Mouse (Mus musculus) v-Abl transformed pro-B cells (cell line): ENCODE data around the gene Thrb.

Experiments
- in situ Hi-C, 2 experiments: fragments of 400-800 bp; cut with MboI; formaldehyde crosslinking; loops; one replicate each; pipeline ENCODE4 v1.15.1; 2025; ENCODE audit not compliant: unreplicated experiment in 2 of 2

Thrb gene

DNA sequence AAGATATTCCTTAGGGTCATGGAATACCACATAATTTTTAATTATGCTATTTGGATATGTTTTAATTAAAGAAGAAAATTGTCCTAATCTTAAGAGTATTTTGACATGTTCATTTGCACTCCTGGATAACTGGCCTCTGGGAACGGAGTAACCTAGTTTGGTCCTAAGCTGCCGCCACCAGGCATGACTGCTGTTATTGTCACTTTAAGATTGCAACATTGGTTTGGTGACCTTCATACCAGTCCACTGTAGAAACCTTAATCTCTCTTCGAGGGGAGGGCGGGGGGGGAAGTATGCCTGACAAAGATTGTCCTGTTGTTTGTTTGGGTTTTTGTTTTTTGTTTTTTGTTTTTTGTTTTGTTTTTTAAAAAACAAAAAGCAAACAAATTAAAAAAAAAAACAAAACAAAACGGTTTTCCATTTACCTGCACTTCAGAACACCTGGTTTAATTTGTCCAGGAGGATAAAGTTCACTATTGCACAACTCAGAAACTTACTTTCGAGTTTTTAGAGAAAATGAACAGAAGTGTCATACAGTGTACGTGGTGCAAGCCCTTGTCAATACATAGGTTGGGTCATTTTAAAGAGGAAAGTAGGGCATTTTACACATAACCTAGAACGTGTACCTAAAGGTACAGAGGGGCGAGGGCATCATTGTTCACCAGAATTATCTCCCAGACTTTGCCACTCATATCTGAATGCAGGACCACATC lies 38.0 kb downstream of the Thrb start:
- in situ Hi-C loops: no loop called here

DNA sequence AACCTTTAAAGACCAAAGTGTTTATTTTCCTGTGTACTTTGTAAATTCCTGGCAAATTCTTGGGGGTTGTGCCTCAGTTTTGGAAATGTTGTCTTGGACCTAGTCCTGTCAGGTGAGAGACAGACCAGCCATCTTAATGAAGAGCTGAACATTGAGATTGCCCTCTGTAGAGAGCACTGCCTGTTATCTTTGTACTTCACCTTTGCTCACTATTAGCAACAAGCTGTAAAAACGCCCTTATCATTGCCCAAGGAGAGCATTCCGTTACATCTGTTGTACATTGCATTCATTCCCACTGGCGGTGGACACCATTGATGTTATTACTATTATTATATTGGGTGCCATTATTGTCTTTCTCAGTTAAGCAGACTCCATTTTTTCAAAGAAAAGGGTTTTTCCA lies 40.2 kb downstream of the Thrb start:
- in situ Hi-C loops: no loop called here

DNA sequence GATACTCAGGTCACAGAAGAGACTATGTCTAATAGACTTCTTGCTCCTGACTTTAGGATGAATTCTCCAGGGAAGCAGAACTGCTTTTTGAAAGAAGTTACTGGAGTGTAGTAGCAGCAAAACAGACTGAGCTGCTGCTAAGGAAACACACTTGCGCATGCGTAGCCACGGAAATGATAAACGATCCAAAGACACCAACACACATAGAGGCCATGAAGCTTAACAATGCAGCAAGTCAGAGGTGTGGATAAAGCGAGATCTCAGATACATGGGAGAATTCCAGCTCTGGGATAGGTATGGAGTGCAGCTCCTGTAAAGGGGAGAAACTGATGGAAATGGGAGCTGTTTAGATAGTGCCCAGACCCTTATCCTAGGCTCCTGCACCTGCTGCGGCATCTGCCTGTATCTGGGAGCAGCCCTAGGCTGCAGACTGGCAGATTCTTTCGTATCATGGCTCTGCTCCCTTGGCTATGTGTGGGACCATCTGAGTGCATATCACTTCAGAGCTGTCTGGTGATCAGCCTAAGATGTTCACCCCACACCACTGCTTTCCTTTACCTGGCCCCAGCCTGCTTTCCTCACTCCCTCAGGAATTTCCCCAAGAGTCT lies 53.3 kb downstream of the Thrb start:
- in situ Hi-C loops: no loop called here

DNA sequence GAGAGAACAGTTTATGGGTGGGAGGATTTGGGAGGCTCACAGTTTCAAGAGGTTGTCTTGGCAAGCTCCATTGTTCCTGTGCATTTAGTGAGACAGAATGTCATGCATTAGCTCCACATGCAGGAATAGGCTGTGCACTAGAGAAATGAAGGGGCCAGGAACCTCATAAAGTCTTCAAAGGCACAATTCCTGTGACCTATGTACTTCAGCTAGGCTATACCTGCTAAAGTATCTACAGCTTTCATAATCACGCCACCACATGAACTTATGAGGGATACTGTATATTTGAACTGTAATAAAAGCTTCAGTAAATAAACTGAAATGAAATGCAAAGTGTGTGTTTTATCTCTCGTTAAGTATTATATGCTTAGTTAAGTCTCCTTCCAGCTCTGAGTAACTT lies 59.4 kb downstream of the Thrb start:
- in situ Hi-C loops: no loop called here

DNA sequence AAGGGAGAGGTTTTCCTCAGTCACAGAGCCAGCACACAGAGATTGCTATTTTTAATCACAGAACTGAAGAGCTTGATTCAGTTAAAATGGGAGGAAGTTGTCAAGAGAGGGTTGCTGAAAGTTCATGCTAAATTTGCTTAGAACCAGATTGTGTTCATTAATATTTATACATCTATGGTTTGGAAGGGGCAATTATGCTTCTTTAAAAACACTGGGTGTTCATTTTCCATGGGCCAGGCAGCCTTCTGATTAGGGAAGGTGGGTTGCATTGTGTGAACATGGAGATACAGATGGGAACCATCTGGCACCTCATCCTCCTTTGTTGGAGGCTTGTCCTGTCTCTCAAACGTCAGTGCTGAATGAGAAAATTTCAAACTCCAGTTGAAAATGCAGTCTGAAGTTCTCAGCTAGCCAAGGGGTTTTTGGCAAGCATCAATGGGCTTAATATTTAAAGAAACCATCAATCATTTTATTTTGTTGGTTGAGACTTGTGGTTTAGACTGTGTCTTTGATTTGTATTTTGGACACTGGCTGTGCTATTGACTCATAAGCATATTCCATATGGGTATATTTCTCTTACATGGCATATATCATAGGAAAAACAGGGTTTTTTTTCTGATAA lies 62.9 kb downstream of the Thrb start:
- in situ Hi-C loops: no loop called here

DNA sequence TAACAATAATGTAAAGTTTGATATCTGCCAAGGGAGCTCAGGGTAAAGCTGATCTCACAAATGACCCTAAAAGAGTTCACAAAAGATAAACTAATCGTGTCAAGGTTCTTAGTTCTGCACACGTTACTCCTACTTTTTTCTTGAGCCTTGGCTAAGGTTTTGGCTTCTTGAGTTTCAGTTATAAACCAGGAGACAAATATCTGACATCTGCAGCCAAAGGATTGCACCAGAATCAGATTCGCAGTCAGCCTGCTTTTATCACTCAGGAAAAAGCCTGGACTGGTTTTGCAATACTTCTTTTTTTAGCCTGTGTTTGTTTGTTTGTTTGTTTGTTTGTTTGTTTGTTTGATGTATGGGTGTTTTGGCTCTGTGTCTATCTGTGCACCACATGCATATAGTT lies 64.5 kb downstream of the Thrb start:
- in situ Hi-C loops: no loop called here

DNA sequence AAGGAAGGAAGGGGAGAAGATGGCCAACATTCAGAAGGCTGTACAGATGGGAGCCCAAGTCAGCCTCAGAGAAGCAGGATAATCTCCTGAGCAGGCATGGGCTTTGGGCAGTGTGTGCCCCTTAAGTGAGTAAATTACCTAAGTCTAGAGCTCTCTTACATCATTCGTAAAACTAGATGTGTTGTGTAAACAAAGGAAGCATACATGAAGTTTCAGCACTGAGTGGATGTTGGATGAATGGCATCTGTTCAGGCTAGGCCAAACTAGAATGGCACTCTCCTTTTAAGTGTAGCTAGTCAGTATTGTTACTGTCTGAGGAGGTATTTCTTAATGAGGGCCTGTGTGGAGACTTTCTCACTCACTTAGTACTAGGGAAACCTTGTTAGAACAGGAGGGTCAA lies 66.8 kb downstream of the Thrb start:
- in situ Hi-C loops: no loop called here

DNA sequence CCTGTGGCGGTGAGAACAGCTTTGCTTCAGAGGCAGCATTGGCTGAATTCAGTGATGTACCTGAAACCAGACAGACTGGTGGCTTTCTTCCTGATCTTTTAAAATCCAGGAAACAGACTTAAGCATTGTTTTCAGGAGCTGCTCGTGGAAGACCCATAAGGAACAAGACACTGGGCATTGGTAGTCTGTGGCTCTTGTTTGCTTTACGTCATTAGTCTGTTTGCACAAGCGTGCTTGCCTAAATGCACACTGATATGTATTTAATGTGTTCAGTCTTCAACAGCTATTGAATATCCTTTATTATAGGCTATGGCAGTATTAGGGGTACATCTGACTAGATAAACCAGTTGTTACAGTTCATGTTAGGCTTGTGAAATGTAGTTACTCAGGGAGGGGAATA lies 67.8 kb downstream of the Thrb start:
- in situ Hi-C loops: no loop called here

DNA sequence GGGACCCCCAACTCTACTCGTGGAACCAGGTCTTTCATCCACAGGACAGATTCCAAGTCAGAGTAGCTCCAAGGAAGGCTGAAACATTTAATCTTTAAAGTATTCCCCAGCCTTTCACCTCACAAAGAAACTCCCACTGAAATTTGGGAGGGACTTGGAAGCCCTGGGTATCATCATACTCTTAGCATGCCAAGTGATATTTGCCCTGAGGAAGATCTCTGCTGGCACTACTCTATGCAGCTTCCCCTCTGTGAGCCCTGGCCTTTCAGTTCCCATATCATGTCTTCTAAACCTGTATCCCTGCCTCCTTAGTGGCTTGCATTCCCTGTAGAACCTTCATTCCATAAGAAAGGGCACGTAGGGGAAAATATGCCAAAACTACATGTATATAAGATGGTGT lies 68.8 kb downstream of the Thrb start:
- in situ Hi-C loops: no loop called here

DNA sequence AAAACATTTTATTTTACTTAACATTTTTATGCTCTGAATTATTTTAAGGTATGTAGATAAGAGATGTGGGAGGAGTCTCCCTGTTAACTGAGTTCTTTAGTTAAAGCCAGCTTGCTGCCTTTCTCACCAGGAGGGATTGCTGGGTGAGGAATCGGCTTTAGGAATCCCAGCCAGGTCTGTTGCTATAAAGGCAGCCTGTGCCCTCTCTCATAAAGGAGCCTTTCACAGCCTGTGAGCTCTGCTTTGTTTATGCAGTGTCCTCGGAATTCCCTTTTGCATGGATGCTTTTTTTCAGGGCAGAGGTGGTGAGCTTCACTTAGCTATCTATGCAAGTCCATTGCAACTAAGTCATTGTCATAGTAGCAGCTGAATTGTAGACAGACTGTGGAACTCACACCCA lies 71.0 kb downstream of the Thrb start:
- in situ Hi-C loops: no loop called here

DNA sequence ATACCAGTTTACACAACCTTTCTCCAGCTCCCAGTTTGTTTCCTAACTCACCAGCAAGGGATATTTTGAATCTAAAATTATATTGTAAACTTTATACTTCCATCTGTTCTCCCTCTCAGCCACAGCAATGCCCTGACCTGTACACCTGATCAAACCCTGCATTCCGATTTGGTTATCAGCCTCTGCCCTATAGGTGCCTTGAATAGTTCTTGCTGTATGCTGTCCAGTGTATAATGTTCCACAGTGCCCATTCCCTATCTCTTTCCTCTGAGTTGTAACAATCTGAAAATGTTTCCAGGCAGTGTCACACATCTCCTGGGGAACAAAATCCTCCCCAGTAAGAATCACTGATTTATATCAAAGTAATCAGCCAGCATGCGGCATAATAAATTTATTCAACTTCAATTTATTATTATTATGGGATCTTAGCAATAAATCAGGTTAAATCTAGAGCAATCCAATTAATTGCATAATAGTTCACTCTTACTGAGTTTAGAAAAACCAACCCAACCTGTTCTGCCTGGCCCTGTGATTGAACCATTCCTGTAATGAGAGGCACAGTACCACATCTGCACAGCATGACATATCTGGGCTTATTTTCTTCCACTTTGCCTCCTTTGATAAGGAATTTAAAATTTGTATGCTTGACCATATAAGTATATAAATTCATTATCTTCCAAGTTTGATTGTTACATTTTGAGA lies 73.2 kb downstream of the Thrb start:
- in situ Hi-C loops: no loop called here

DNA sequence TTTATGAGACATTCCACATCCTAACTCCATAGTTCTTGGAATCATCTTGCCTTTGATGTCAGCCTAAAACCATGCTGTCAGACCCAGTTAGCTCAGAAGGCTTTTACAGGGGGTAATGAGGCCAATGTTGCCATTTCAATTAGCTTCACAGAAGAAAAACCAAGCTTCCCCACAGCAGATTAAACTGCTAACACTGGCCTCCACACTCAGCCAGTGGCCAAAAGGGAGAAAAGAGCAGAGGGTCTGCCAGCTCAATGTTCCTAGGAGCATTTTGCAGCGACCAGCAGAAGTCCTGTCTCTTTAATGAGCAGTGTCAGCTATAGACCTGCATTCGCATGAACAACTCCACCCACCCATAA lies 73.7 kb downstream of the Thrb start:
- in situ Hi-C loops: no loop called here

DNA sequence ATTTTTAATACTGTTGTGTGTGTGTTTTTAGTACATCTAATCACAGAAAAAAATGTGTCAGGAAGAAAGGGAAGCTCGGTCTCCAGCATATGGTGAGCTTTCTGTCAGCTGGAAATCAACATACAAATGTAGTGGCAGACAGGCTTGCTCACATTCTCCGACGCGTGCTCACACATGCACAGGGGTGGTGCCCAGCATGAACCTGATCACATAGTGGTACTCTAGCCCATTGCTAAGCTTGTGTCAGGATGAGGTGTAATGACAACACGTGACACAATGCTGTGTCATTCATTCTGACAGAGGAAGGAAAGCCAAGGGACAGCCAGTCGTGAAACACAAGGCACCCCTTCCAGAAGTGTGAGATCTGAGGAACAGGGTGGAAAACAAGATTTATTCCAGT lies 75.4 kb downstream of the Thrb start:
- in situ Hi-C loops: no loop called here

DNA sequence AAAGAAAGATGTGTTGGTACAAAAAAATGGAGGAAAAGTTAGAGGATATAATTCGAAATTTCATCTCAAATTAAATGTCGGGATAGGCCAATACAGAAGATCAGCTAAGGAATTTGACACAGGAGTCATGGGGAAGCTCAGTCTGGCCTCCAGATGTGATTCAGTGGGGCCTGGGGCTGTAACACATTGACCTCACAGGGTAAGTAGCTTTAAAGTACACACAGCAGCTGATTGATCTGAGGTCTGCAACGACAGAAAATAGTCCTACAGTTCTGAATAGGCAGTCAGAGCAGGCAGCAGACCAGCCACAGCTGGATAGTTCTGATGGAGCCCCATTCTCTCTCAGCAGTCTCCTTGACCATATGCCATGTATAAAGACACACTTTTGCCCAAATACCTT lies 80.8 kb downstream of the Thrb start:
- in situ Hi-C loops: no loop called here

DNA sequence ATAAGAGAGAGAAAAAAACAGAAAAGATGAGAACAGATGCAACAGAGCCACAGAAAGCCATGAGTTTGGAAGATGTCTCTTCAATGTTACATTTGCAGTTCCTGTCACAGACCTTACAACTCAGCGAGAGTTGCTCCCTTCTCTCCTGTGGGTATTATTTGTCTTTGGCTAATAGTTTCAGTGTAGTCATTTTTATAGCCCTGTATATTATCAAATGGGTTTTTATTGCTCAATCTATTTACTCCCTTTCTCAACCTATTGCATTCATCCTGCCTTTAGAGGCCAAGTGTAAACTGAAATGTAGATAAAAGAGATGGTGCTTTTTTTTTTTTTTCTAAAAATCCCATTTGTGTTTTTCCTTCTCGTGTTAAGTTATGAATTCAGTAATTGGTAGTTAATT lies 82.2 kb downstream of the Thrb start:
- in situ Hi-C loops: no loop called here

DNA sequence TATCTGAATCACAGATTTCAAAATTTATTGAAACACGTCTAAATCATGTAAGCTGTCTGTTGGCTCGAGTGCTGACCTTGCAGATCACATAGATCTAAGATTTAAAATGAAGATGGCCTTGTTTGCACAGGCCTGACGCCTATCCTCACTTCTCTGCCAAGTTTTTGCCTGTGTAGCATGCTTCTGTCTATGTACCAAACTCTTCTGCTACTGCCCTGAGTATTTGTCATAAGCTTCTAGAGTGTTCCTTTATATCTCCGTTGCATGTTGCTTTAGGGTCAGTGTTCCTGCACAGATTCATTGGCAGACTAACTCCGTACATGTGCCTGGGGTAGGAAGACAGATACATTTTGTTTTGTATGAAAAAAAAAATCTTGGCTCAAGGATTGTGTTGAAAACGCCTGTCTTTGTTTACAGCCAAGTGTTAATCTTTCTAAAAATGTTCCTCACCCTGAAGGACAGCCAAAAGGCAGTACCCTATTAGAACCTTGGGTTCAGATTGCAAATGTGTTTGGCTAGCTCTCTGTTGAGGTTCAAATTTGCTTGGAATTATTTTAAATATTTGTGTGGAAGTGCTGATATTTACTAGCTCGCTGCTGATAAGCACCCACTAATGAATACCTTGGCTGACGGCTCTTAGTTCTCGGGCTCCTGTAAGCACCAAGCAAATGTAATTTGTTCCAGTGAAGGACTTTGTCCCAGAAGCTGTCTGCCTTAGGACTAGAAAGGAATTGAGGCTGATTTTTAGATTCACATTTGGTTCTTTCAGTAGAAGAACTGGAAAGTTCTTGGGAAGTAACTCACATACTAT lies 83.0 kb downstream of the Thrb start:
- in situ Hi-C loops: no loop called here

DNA sequence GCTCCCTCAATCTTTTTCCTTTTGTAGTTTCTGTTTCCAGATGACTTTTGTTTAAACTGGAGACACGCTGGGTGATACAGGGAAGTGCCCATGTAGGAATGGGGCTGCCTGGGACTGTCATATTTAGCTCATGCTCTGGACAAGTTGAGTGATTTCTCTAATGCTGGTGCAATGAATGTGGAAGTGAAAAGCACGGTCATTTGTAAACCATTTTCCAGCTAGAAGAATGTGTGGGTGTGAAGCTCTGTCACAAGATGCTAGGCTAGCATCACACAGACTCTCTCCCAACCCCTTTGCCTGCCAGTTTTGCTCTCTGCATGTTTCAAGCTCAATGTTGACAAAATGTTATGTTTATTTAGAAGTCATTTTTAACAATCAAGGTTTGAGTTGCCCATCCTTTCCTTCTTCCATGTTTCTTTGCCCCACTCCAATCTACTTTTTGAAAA lies 83.7 kb downstream of the Thrb start:
- in situ Hi-C loops: no loop called here

DNA sequence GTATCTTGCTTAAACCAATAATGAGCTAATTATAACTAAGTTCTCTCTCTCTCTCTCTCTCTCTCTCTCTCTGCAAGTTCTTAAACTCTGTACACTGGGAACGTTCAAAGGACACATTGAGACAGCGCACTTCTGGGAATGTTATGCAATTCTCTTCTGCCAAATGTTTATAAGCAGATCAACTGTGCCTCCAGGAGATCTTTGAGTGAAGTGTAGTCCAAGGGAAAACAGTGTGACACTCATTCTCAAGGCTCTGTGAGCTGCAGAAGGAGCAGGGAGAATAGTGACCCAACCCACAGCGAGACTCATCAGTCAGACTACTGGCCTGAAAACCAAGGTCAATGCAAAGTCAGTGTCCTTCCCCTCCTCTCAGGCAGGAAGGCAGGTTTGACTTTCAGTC lies 87.9 kb downstream of the Thrb start:
- in situ Hi-C loops: no loop called here

DNA sequence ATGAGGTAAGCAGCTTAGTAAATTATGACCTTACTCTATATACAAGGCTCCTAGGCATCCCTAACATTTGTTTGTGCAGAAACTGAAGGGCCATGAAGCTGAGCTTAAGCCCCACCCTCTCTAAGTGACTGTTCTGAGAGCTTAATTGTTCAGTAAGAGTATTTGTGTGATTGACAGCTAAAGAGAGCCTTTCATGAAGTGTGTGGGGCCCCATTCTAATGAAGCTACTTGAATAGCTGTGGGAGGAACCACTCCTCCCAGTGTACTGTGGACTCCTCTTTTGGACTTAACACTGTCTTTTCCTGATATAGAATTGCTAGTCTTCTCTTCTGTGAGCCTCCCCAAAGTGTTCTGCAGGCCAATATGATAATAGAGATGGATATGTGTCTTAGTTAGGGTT lies 88.9 kb downstream of the Thrb start:
- in situ Hi-C loops: no loop called here

DNA sequence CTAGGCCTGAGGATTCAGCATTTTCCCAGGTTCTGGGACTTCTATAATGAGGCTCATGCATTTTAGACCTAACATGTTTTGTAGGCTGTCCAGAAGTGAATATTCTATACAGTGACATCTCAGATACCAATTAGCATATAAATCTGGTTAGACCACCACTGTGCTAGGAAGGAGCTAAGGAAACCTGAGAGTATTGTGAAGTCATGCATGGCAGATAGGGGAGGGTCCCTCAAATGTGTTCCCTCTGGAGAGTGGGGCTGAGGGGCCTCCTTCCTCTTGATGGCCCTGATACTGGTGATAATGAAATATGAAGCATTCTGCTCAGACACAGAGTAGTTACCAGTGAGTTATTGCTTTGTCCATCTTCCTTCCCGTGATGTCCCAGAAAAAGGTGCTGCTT lies 91.8 kb downstream of the Thrb start:
- in situ Hi-C loops: no loop called here

DNA sequence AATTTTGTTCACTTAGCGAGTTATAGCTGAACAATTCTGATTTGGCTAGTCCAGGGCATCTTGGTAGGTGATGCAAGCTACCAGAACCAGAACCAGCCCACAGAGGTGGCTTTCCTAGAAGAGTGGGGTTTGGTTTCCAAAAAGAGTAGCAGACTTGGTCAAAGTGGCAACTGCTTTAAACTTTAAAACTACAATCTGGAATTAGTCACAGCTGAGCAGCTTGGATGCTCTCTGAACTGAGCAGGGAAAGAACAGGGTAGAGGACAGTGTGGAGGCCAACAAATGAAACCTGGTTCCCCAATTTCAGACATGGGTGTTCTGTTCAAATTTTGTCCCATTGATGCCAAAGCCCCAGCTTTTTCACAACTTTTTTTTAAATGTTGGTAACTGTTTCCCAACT lies 93.4 kb downstream of the Thrb start:
- in situ Hi-C loops: no loop called here
